Mouse (Mus musculus): ENCODE results near the gene Armc9.

Gene Armc9

DNA sequence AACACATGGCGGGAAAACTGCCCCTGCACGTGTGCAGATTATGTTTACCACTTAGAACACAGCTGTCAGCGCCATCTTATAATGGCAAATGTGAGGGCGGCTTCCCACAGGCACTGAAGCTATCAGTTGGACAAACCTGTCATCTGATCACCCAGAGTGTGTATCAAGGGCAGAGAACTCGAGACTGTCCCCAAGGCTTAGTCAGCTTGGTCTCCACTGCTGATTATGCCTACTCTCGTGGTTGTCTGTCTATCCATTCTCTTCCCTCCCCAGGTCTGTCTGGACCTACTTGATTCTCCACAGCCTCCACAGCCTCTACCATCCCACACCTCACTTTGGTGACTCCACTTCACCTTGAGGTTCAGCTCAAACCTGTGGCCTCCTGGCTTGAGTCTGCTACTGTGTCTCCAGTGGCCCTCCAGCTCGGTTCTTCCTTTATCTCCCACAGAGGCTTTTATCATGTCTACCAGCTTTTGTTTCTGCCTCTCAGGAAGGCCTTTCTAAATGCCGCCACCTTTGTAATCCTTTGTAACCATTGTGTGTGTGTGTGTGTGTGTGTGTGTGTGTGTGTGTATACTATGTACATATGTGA lies 166.3 kb downstream of the Armc9 start:
- no peak for DNase-seq
